Mouse (Mus musculus) liver, embryonic 13.5 days (tissue): ENCODE measurements around the gene Pax3. TPM values are rescaled to one million over a fixed set of nuclear protein-coding genes. Genes with fewer than 3 reads are reported as not detected.

Source experiments
- ATAC-seq: fragments of 200-750 bp; cut with Nextera tagmentation; 2 replicates; pipeline ENCODE4 v1.8.0; 2017; ENCODE audit warnings: low read depth, mild to moderate bottlenecking, moderate number of reproducible peaks, moderate library complexity
- DNase-seq: peaks from one replicate; pipeline ENCODE4 v3.0.0; 2022
- H3K27ac ChIP-seq: fragments of 300-500 bp; sonication (generic); 2 replicates; pipeline ENCODE4 v1.5.1; 2015; ENCODE audit warnings: moderate library complexity, mild to moderate bottlenecking, inconsistent platforms
- H3K27me3 ChIP-seq: fragments of 300-500 bp; sonication (generic); 2 replicates; pipeline ENCODE4 v1.6.1; 2015; ENCODE audit warnings: mild to moderate bottlenecking, inconsistent platforms
- H3K36me3 ChIP-seq: fragments of 300-500 bp; sonication (generic); 2 replicates; pipeline ENCODE4 v1.6.1; 2015; ENCODE audit warnings: mild to moderate bottlenecking, inconsistent platforms
- H3K4me1 ChIP-seq: fragments of 300-500 bp; sonication (generic); replicated peaks from 2 replicates; pipeline ENCODE4 v1.6.1; 2015; ENCODE audit warnings: inconsistent platforms
- H3K4me2 ChIP-seq: fragments of 300-500 bp; sonication (generic); 2 replicates; pipeline ENCODE4 v1.6.1; 2015; ENCODE audit warnings: inconsistent platforms, mild to moderate bottlenecking, moderate library complexity
- H3K4me3 ChIP-seq: fragments of 300-500 bp; sonication (generic); replicated peaks from 2 replicates; pipeline ENCODE4 v1.5.1; 2015; ENCODE audit warnings: mild to moderate bottlenecking, inconsistent platforms
- H3K9ac ChIP-seq: fragments of 300-500 bp; sonication (generic); 2 replicates; pipeline ENCODE4 v1.6.1; 2015; ENCODE audit warnings: mild to moderate bottlenecking, inconsistent platforms
- H3K9me3 ChIP-seq: fragments of 300-500 bp; sonication (generic); replicated peaks from 2 replicates; pipeline ENCODE4 v1.6.1; 2016; ENCODE audit warnings: inconsistent platforms
- WGBS: fragments of 180-500 bp; shearing (Covaris S2); methylation state at CpG from one replicate; pipeline ENCODE4 v1.1.7; 2015; ENCODE audit not compliant: insufficient replicate concordance; 5-methylcytosine and 5-hydroxymethylcytosine counted together
- polyA plus RNA-seq: library from polyadenylated mRNA; unstranded; fragments of >200 nt; fragmentation: Nextera tagmentation; extraction: Ambion mirVana; gene quantifications from 2 replicates; pipeline ENCODE4 v1.2.1, GENCODE M21; 2015

Pax3 gene
- polyA plus RNA-seq, result 0.06 TPM in 1 of 2 replicates, not detected in the other

GRCm38 (mm10) chr1:78196751-78197311 lies at the start of gene Pax3:
Gene Pax3, minus strand, starts transcription at chr1:78197134.
- H3K27ac ChIP-seq, result no peak within 1 kb of the TSS
- peaks cover 3% of the 10 kb centered on the region; the same call in 1 of the 2 replicates for H3K4me1 ChIP-seq
- H3K27me3 ChIP-seq, result peaks cover 100% of the 10 kb centered on the region
- under 1% methylated on average over 37 of the region's 37 CpGs for WGBS
- DNase-seq (no peak), ATAC-seq (no peak)
- peak within 1 kb of the TSS; percentile 27 for H3K4me2 ChIP-seq
- H3K4me3 ChIP-seq, result peak within 1 kb of the TSS; percentile 21; the same call in 1 of the 2 replicates
- H3K9ac ChIP-seq, result no peak within 1 kb of the TSS
- H3K36me3 ChIP-seq, result no peaks in the 10 kb centered on the region
- H3K9me3 ChIP-seq, result no peaks in the 10 kb centered on the region

- no peaks in the 10 kb centered on the region for H3K27me3 ChIP-seq
- H3K4me3 ChIP-seq, result no peak overlapping the region
- no peak for DNase-seq
- H3K4me2 ChIP-seq, result no peak overlapping the region
- no peak overlapping the region for H3K9ac ChIP-seq
- no peak overlapping the region for H3K27ac ChIP-seq
- H3K4me1 ChIP-seq, result no peaks in the 10 kb centered on the region
- ATAC-seq, result no peak
- no peaks in the 10 kb centered on the region for H3K36me3 ChIP-seq
- H3K9me3 ChIP-seq, result no peaks in the 10 kb centered on the region
- 58% methylated on average over 5 of the region's 5 CpGs for WGBS
Measured at GRCm38 (mm10) chr1:78234306-78234705, 37.4 kb upstream of the Pax3 start.

DNA sequence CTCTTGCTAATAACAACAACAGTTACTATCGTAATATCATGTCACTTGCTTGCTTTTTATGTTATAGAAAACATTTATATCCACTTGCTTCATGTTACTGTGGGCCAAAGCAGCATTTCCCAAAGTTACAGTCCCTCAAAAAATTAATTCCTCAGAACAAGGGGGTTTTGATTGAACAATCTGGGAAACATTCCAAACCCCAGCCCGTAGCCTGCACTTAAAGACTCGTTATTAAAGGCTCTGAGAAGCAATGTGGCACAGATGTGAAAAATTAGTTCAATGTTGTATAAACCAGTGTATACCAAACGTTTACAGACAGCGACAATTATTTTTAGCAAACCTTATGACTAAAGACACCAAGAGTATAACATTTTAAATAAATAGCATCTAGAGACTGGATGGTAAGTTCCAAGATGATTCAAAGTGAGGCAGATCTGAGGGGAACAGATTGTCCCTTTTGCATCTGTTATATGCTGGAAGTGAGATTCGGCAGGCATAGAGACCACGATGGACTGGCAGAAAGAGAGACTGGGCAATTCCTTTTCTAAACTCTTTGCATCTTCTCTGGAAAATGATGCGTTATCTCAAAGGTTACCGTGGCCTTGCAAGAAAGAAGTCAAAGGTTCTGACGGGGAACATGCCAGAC lies 35.1 kb upstream of the Pax3 start:
- no peak overlapping the region for H3K4me3 ChIP-seq
- no peak overlapping the region for H3K9ac ChIP-seq
- H3K27me3 ChIP-seq, result no peaks in the 10 kb centered on the region
- ATAC-seq, result no peak
- no peak overlapping the region for H3K27ac ChIP-seq
- WGBS, result 75% methylated on average over 10 of the region's 10 CpGs
- no peaks in the 10 kb centered on the region for H3K36me3 ChIP-seq
- H3K9me3 ChIP-seq, result no peaks in the 10 kb centered on the region
- H3K4me2 ChIP-seq, result no peak overlapping the region
- H3K4me1 ChIP-seq, result no peaks in the 10 kb centered on the region
- no peak for DNase-seq

GRCm38 (mm10) chr1:78229801-78230200 lies 32.9 kb upstream of the Pax3 start:
- DNase-seq (no peak), ATAC-seq (no peak)
- no peaks in the 10 kb centered on the region for H3K36me3 ChIP-seq
- H3K9me3 ChIP-seq, result no peaks in the 10 kb centered on the region
- H3K4me3 ChIP-seq, result no peak overlapping the region
- H3K27me3 ChIP-seq, result no peaks in the 10 kb centered on the region
- H3K9ac ChIP-seq, result no peak overlapping the region
- H3K4me1 ChIP-seq, result no peaks in the 10 kb centered on the region
- H3K27ac ChIP-seq, result no peak overlapping the region
- H3K4me2 ChIP-seq, result no peak overlapping the region

GRCm38 (mm10) chr1:78228771-78229170 lies 31.8 kb upstream of the Pax3 start:
- DNase-seq, result no peak
- Histone ChIP-seq H3K27ac (no peak overlapping the region), H3K9me3 (no peaks in the 10 kb centered on the region), H3K27me3 (no peaks in the 10 kb centered on the region), H3K4me3 (no peak overlapping the region), H3K4me2 (no peak overlapping the region), H3K9ac (no peak overlapping the region), H3K4me1 (no peaks in the 10 kb centered on the region), H3K36me3 (no peaks in the 10 kb centered on the region)
- ATAC-seq, result no peak
- WGBS, result 47% methylated on average over 5 of the region's 5 CpGs

DNA sequence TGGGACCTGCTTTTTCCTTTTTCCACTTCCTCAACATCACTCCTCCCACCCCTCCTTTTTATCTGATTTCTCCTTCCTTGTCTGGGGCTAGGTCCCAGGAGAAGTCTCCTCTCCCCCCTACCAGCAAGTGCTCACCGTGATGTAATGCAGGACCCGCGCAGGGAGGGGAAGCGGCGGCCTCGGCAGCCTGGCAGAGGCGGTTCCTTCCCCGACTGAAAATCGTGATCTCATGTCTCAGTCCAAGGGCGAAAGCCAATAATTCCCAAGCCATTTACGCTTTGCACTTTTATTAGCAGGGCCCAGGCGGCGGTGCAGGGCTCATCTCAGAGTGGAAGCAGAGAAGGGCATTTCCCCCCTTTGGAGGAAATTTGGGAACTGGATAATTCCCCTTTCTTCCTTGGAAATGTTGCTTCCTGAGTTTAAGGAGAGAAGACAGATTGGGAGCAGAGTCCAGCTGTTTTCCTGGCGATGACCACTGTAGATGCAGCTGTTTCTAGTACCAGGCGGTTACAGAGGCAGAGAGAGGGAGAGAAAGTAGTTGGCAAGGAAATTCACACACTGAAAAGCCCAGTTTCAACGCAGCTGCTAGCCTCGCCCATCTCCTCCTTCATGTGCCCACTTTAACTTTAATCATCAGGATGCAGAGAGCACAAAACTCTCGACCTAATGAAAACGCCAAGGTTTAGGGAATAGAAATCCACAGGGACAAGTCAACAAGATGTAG lies 21.3 kb upstream of the Pax3 start:
- Histone ChIP-seq H3K9me3 (no peaks in the 10 kb centered on the region), H3K9ac (no peak overlapping the region), H3K27ac (no peak overlapping the region), H3K4me1 (peaks cover 13% of the 10 kb centered on the region), H3K36me3 (no peaks in the 10 kb centered on the region), H3K4me2 (no peak overlapping the region; the same call in 1 of the 2 replicates), H3K4me3 (no peak overlapping the region), H3K27me3 (peaks cover 83% of the 10 kb centered on the region)
- ATAC-seq (no peak), DNase-seq (no peak)
- WGBS, result 4% methylated on average over 19 of the region's 19 CpGs

GRCm38 (mm10) chr1:78217151-78218034 lies 20.5 kb upstream of the Pax3 start:
- Histone ChIP-seq H3K4me1 (peaks cover 13% of the 10 kb centered on the region), H3K9ac (no peak overlapping the region), H3K27ac (no peak overlapping the region), H3K9me3 (no peaks in the 10 kb centered on the region), H3K4me2 (peak overlapping the region; percentile 62), H3K36me3 (no peaks in the 10 kb centered on the region), H3K27me3 (peaks cover 91% of the 10 kb centered on the region), H3K4me3 (peak overlapping the region; percentile 50)
- no peak for DNase-seq
- ATAC-seq, result no peak
- under 1% methylated on average over 62 of the region's 79 CpGs for WGBS

GRCm38 (mm10) chr1:78216509-78217141 lies 19.7 kb upstream of the Pax3 start:
- peak overlapping the region; percentile 62 for H3K4me2 ChIP-seq
- no peaks in the 10 kb centered on the region for H3K36me3 ChIP-seq
- H3K9me3 ChIP-seq, result no peaks in the 10 kb centered on the region
- WGBS, result under 1% methylated on average over 59 of the region's 79 CpGs
- H3K9ac ChIP-seq, result no peak overlapping the region
- peak overlapping the region; percentile 50 for H3K4me3 ChIP-seq
- H3K27ac ChIP-seq, result no peak overlapping the region
- peaks cover 13% of the 10 kb centered on the region for H3K4me1 ChIP-seq
- ATAC-seq, result no peak
- H3K27me3 ChIP-seq, result peaks cover 99% of the 10 kb centered on the region
- DNase-seq, result no peak

- whole genome bisulfite sequencing, result 1% methylated on average over 36 of the region's 36 CpGs
- no peak for ATAC-seq
- peak overlapping the region; percentile 62; the same call in 1 of the 2 replicates for H3K4me2 ChIP-seq
Measured at GRCm38 (mm10) chr1:78215749-78216508, 19.0 kb upstream of the Pax3 start.

DNA sequence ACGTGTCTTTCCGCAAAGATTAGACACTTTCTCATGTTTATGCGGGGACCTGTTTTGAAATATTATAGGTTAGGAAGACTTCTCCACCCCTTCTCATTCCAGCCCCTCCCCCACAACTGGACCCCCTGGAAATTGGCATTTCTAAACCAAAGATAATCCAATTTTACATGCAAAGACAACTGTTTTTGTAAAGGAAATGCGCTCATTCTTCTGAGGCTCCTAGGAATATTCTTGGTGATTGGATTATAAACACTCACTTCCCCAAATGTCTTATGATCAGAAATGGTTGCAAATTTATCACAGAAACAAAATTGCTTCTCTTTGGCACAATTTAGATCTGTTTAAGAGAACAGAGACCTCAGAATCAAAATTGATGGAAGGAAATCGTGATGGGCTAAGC lies 14.1 kb upstream of the Pax3 start:
- 7% methylated on average over 5 of the region's 5 CpGs for WGBS
- peaks cover 99% of the 10 kb centered on the region for H3K27me3 ChIP-seq
- H3K9me3 ChIP-seq, result no peaks in the 10 kb centered on the region
- H3K4me2 ChIP-seq, result no peak overlapping the region
- ATAC-seq (no peak), DNase-seq (no peak)
- H3K4me1 ChIP-seq, result peaks cover 1% of the 10 kb centered on the region; the same call in 1 of the 2 replicates
- H3K27ac ChIP-seq, result no peak overlapping the region
- no peak overlapping the region for H3K9ac ChIP-seq
- no peak overlapping the region for H3K4me3 ChIP-seq
- no peaks in the 10 kb centered on the region for H3K36me3 ChIP-seq

More at GRCm38 (mm10) chr1:78215749-78216508, 19.0 kb upstream of the Pax3 start:
- peaks cover 13% of the 10 kb centered on the region for H3K4me1 ChIP-seq
- peaks cover 99% of the 10 kb centered on the region for H3K27me3 ChIP-seq
- no peak for DNase-seq
- no peak overlapping the region for H3K27ac ChIP-seq
- no peaks in the 10 kb centered on the region for H3K36me3 ChIP-seq
- H3K9ac ChIP-seq, result no peak overlapping the region
- peak overlapping the region; percentile 50 for H3K4me3 ChIP-seq
- no peaks in the 10 kb centered on the region for H3K9me3 ChIP-seq
